Mouse (Mus musculus): ENCODE results near the gene RPS10-NUDT3.

- TF ChIP-seq POLR2A (IDR thresholded peaks at IDR 0.05; ENCODE audit: borderline replicate concordance, extremely low read depth, insufficient read depth, insufficient read length, poor library complexity, severe bottlenecking) = no peak
- TF ChIP-seq CTCF (IDR thresholded peaks at IDR 0.05; ENCODE audit: borderline replicate concordance, extremely low read depth, insufficient read depth, insufficient read length) = no peak
Measured at GRCm38 (mm10) chr17:27625455-27626251, 9.4 kb downstream of the RPS10-NUDT3 start.
